Mouse (Mus musculus) testis, adult 2 months (tissue): ENCODE results near the gene Ankzf1.

Experiments used
- CTCF ChIP-seq: fragments of 200-500 bp; IDR thresholded peaks from 2 replicates; pipeline ENCODE4 v1.5.1; 2012; ENCODE audit warnings: low read depth, mild to moderate bottlenecking, inconsistent platforms, low read length, moderate library complexity; ENCODE audit not compliant: control insufficient read depth, insufficient read depth, insufficient replicate concordance
- POLR2A ChIP-seq: fragments of 200-500 bp; IDR thresholded peaks from 2 replicates; pipeline ENCODE4 v1.6.1; 2012; ENCODE audit warnings: low read depth, mild to moderate bottlenecking, inconsistent platforms, low read length, moderate library complexity; ENCODE audit not compliant: control insufficient read depth

DNA sequence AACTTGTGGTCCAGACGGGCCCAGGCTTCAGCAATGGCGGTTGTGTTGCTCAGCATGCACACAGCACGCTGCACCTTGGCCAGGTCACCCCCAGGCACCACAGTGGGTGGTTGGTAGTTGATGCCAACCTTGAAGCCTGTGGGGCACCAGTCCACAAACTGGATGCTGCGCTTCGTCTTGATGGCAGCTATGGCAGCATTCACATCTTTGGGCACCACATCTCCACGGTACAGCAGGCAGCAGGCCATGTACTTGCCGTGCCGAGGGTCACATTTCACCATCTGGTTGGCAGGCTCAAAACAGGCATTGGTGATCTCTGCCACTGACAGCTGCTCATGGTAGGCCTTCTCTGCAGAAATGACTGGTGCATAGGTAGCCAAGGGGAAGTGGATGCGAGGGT lies 23.8 kb downstream of the Ankzf1 start:
- TF ChIP-seq POLR2A (no peak), CTCF (no peak)
